Mouse (Mus musculus) frontal cortex, adult (tissue): Measurements from ENCODE around the gene Itfg2.

ENCODE experiments used
- ATAC-seq: cut with Nextera tagmentation; 2 replicates; pipeline ENCODE4 v1.9.2; 2017; ENCODE audit warnings: mild to moderate bottlenecking, moderate library complexity, mixed read lengths; ENCODE audit not compliant: low TSS enrichment

Itfg2 gene

DNA sequence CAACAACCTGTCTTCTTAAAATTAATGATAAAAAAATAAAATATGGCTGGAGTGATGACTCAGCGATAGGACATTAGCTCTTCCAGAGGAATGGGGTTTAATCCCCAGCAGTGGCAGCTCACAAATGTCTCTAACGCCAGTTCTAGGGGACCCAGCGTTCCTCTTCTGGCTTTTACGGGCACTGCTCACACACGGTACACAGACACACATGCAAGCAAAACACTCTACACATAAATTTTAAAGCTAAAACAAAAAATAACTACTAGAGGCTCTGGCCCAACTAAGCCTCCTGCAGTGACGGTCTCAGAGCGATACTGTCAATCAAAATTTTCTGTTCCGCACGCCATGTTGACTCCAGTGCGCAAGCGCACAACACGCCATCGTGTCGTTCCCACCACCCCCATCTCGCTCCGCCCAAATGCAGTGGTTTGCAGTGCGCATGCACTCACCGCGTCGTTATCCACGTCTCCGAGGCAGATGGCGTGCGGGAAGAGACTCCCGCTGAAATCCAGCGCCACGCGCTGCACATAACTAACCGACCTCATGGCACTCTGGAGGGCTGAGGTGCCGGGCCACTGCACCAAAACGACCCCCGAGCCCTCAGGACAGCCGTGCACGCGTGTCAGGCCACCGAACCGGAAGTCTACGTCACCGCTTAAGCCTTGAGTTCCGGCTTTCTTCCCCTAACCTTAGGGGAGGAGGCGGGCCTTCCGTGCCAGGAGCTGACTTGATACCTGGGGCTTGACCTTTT, at the start of gene Itfg2:
Gene Itfg2, minus strand, starts transcription at position 663 of the 751 bp plus-strand sequence.
- ATAC-seq: peak; percentile 88

DNA sequence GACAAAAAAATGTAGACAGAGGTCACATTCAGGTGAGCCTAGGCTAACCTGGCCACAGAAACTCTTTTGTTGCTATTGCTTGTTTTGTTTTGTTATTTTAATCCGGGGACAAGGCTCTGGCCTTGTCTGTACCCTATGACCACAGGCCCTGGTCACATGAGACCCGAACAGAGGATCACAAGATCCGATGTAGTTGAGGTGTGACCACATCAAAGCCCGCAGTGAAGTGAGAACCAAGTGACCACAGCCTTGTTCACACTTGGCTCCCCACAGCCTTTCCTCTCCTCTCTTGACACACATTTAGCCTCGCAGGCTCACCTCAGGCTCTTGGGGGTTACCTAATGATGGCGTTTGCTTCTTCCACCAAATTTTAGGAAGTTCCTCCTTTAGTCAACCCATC, 49.4 kb upstream of the Itfg2 start:
- ATAC-seq: no peak

DNA sequence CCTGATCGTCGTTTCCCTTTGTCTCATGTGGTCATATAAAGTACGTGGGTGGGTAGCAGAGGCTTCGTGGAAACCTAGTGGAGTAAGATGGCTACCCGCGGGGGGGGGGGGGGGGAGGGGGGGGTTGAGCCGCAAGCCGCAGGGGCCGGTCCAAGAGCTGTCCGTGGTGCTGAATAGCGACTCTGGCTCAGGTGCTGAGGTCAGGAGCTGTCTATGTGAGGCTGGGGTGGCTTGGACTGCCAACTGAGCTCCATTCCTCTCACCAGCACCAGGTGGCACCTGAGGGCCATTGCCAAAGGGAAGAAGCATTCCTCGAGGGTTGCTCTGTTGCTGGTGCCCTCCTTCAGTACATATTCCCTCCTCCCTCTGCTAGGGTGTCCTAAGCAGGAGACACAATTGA, 44.7 kb upstream of the Itfg2 start:
- peak; percentile 55; the same call in 1 of the 2 replicates for ATAC-seq

DNA sequence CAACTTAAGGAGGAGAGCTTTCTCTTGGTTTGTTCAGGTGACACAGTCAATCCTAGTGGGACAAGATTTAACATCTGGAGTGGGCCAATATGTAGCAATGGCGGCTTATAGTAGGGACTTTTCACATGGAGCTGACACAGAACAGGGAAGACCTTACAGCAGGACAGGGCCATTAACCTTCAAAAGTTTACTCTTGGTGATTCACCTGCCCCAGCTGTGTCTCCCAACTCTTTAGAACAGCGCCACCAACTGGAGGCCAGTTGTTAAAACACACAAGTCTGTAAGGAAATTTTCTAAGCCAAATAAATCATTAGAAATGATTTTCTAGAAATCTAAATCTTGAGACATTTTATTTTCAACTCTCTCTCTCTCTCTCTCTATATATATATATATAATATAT, 42.6 kb upstream of the Itfg2 start:
- no peak for ATAC-seq

DNA sequence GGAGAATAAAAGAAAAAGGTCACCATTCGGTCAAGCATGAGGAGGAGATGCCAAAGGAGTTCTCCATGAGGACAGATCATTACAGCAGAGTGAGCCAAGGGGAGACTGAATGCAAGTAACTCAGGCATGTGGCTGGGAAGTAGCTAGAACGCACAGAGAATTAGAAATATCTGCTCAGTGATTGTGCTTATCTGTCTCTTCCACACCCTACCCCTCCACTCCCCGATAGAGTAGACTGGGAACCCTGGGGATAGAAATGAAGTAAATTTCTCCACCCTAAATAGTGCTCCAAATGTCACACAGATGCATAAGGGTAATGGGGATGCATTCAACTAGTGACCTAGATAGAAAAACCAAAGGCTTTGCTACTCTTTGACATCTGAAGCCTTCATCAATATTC, 41.8 kb upstream of the Itfg2 start:
- ATAC-seq: no peak

DNA sequence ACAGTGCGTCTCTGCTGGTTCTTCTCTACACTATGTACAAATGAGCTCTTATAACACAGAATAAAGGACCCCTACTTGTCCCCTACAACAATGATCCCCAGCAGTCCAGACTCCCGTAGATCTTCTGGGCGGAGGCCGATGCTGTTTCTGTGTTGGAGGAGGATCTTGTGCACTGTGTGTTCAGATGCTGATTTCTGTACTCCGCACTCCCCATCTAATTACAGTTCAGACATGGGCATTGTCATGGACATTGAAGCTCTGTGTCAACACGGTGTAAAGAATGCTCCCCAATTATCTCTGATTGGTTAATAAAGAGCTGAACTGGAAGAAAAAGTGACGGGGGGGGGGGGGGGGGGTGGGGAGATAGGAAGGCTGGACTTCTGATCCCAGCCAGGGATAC, 41.3 kb upstream of the Itfg2 start:
- ATAC-seq: no peak

DNA sequence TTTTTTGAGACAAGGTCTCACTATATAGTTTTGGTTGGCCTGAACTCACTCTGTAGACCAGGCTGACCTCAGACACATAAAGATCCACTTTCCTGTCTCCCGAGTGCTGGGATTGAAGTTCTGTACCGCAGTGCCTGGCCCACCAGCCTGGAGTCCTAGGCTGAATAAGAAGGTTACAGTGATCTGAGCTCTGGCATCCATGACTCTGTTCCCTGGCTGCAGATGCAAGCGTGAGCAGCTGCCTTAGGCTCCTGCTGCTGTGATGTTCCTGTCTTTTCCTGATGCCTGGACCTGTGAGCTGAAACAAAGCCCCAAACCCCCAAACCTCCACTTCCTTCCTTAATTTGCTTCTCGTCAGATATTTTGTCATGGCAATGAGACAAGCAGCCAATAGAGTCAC, 40.3 kb upstream of the Itfg2 start:
- no peak for ATAC-seq

DNA sequence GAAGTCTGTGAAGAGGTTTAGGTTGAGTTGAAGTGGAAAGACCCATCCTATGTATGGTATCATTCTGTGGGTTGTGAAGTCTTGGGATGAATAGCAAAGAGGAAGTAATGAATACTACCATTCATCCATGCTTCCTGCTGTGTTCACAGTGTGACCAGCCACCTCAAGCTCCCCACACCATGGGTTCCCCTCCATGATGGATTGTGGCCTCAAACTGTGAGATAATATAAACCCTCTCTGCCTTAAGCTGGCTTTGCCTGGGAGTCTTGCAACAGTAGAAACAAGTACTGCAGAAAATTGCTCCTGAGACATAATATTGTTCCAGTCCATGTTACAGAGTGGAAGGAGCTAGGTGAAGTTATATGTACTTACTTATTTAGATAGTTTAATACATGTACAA, 36.9 kb upstream of the Itfg2 start:
- no peak for ATAC-seq

DNA sequence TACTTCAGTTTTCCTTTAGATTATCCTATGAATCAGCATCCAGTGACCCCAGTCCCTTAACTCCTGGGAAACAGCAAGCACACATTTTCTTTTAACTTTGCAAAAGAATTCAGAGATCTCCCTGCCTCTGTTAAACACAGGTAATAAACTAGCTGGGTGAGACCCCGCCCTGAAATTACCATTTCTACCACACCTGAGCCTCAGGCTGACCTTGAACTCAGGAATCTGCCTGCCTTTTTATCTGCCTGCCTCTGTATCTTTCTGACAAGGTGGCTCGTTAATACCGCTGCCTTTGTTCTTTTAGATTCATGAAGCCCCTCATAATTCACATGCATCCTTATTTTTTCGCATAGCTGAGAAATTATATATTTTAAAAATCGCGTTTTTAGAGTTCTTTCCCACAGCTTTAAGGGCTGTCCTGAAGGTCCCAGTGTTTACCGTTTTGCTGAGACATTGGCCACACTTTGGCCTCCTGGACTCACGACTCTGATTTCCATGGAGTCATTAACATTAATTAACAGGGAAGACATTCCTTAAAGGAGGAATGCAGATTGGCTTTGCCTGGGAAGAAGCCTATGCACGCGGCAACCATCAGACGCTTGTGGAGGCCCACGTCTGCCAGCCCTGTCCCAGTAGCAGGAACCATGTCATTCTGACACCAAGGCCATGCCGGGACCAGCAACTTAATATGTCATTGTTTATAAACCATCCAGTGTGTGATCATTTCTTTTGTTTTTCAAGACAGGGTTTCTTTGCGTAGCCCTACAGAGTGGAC, 36.2 kb upstream of the Itfg2 start:
- no peak for ATAC-seq

DNA sequence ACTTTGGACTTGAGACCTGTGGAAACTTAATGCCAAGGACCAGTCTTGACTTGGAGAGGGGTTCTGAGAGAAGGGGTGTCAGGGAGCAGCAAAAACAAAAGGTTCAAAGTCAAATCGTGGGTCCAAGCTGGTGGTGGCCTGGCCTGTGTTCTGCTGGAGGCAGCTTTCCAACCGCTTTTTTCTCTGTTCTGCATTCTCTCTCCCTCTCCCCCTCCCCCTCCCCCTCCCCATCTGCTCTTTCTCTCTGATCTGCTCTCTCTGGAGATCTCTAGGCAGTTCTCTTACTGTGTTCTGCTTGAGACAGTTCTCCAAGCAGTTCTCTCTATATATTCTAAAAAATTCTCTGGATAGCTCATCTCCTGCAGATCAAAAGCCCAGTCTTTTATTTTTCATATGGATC, 35.6 kb upstream of the Itfg2 start:
- peak; percentile 47; the same call in 1 of the 2 replicates for ATAC-seq

DNA sequence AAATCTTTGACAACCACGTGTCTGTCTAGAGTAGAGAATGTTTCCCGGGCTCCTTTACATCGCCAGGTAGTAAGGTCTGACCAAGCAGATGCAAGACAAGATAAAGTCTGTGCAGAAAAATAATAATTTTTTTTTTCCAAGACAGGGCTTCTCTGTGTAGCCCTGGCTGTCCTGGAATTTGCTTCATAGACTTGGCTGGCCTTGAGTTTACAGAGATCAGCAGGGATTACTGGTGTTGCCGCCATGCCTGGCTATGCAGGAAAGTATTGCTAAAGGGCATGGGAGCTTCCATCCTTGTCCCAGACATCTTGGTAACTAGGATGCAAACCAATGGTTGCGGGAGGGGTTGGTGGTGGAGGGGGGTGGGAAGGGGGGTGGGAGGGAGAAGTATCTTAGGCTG, 32.5 kb upstream of the Itfg2 start:
- ATAC-seq: no peak

DNA sequence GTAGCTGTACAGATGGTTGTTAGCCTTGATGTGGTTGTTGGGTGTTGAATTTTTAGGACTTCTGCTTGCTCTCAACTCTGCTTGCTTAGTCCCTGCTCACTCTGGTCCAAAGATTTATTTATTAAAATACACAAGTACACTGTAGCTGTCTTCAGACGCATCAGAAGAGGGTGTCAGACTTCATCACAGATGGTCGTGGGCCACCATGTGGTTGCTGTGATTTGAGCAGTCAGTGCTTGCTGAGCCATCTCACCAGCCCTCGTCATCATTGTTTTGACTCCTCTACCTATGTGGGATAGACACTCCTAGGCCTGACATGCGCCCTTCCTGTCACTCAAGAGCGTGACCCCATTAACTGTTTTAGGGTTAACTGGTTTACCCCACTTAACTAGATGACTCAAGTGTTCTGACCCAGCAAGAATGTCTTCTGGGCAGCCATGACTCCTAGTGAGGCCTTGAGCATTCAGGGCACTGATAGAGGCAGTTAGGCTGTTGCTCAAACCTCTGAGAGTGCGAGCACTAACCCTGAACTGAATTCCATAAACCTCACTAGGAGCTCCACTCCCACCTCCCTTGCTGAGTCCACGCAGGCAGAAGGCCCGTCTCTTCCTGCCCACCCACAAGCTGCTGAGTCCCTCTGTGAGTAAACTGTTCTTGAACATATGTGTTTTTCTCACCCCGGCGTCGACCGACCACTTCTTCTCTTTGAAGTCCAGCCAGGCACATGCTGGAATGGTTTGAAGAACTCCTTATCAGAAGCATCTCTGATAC, 31.3 kb upstream of the Itfg2 start:
- peak; percentile 50 for ATAC-seq

DNA sequence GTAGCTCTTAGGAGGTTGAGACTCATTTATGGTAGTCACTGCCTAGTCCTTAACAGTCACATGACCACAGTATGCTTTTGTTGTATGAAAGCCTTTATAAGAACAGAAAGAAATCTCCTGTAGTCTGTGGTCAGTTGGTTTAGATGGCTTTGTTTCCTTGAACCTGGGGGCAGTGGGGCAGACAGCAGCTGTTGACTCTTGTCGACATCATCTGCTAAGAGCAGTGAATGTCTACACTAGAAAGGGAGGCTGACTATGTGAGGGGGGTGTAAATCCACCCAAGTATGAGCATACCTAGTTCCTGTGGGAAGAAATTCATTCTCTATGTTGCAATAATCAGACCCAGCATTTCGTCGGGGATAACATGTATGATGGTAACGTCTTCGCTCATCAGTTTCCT, 22.3 kb upstream of the Itfg2 start:
- no peak for ATAC-seq

DNA sequence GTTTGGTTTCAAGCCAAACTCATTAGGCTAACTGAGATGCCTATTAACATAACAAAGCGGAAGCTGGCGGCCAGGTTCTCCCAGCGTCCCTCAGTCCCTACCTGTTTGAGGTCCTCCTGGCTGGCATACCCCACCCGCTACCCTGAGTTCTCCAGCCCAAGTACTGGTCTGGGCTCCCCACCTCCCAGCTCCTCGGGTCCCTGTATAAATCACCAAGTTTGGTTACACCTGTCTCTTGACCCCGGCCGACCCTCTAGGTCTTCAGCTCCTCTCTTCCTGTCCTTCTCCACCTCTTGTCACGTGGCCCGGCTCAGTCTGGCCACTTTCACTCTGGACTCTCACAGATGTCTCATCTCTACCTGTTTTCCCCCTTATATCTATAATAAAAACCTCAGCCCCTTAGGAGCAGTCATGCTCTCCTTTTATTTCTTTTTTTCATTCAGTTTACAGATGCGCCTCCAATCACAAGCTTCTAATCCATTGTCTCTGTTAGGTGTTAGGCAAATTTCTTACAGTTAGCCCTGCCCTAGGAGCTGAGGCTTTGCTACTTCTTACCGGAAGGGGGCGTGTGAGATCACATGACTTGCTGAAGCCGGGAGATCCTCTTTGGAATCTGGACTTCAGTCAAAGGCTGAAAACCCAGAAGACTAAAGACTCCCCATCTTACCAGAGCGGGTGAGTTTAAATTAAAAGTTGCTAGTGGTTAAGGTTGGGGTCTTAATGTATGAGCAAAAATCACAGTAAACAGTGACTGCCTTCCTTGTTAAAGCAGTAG, 21.2 kb upstream of the Itfg2 start:
- ATAC-seq: peak; percentile 94

DNA sequence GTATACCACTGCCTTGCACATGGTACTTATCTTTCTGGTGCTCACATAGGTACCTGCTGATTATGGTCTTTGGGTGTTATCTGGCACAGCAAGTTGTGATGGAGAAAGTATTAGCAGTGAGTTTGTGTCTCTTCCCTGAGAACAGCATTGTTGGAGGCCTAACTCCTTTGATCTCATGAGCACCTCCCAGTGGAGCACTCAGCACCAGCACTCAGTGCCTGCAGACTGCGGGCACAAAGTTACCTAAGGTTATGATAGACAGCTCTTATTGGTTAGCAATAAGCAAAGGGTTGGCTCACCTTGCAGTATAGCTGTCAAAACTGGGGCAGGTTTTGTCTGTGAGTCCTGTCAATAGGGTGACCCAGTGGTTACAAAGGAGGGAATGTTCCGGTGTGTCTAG, 15.5 kb upstream of the Itfg2 start:
- ATAC-seq: no peak

DNA sequence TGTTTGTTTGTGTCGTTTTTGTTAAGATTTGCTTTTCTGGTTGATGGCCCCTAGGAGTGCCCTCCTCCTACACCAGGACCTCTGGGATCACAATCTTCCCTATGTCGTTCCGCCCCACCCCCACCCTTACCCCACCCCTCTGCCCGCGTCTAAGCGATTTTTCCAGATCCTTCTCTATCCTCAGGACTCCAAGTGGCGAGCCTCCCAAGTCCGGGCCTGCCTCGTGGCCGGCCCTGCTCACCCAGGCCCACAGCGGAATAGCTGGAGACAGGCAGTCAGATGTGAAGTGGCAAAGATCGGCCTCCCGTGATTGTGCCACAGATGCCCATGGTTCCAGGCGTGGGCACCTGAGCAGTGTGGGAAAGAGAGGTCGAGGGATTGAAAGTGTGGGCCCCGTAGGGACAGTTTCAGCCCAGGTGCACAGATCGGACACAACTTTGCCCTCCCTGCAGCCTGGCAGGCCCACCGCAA, 14.2 kb upstream of the Itfg2 start:
- ATAC-seq: peak; percentile 10

DNA sequence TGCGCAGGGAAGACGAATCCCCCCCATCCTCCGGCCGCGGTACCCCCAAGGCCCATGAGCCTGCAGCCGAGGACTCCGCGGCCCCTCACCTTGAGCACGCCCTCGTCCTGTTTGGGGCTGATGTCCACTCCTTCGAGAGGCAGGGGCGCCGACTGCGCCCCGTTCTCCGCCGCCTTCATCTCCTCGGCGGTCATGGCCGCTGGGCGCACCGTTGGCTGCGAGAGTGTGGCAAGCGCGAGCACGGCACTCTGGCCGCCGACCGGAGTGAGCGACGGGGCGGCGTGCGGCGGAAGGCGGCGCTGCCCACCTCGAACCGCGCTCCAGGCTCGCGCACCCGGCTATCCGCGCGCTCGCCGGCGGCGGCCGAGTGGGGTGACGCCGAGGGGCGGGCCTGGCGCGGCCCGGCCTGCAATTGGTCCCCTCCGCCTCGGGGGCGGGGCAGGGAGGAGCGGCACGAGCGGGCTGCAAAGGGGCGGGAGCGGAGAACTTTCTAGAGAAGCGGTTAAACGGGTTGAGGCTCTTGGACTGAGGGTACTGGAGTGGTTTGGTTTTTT, 13.7 kb upstream of the Itfg2 start, which contains the start of gene Fkbp4:
Gene Fkbp4, minus strand, starts transcription at position 361 of the 554 bp plus-strand sequence.
- peak; percentile 91 for ATAC-seq

DNA sequence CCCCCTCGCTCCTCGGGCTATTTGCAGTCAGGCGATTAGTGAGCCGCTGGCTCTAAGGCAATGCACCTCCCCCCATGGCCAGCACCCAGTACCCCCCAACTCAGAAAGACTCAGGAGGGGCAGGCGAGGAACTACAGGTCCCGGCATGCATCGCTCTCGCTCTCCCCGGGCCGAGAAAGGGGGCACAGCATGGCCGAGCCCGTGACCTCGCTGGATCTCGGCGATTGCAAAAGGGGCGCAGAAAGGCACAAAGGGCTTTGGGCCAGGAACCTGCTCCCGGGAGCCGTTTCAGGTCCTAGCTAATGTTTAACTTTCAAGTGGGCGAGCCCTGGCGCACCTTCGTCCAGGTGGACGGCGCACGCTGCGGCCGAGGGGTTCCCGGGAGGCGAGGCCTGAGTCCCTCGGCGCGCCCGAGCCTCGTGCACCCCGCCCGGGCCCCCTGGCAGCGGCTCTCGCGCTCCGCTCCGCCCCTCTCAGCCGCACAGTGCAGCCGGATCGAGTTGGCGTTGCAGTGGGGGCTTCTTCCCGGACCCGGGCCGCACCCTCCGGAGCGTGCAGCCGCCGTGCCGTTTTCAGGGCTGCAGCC, 13.1 kb upstream of the Itfg2 start:
- peak; percentile 60 for ATAC-seq

DNA sequence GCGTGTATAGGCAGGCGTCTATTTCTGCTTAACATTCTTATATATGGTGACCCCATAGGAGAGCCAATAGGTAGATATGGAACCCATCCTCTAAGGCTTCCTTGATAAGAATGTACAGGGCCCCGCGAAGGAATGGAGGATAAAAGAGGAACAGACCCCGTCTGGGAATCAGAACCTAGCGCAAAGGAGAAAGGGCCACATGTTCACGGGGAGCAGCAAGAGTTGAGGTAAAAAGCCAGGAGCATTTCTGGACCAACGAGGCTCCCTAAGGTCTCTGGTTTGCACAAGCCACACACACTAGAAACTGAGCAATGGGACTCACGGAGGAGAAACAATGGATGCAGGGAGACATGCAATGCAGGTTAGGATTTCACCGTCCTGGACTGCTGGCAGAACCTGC, 12.6 kb upstream of the Itfg2 start:
- ATAC-seq: peak; percentile 4

DNA sequence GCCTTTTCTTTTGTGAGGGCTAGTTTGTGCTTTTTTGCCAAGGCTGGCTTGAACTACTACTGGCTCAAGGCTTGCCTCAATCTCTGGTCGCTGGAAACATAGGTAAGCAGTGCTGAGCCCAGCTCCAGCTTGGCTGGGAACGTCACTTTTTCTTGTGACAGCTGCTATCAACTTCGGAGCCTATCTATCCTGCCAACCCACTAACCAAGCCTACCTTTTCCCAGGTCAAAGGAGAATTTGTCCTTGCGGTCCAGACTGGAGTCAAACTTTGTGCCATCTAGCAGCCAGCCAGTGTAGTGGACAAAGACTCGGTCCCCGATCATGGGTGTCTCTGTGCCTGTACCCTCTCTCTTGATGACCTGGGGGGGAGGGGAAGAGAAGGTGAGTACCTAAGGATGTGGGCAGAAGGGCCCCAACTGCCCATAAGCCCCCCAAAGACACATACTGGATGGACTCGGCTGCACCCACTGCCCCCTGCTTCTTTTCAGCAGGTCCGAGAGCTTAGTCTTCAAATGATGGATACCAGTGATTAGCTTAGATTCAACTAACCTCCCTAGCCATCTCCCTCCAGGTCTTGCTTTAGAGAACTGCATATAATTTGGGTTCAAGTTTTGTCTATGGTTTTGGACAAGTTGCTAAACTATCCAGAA, 11.8 kb upstream of the Itfg2 start:
- ATAC-seq: no peak
